Mouse (Mus musculus): ENCODE measurements around the gene Copz1. TPM values are rescaled to one million over a fixed set of nuclear protein-coding genes. Genes with fewer than 3 reads are reported as not detected.

The Copz1 gene
- polyA plus RNA-seq (2015; fragmentation: Nextera tagmentation; extraction: Ambion mirVana) = 130 and 176 TPM in 2 replicates

DNA sequence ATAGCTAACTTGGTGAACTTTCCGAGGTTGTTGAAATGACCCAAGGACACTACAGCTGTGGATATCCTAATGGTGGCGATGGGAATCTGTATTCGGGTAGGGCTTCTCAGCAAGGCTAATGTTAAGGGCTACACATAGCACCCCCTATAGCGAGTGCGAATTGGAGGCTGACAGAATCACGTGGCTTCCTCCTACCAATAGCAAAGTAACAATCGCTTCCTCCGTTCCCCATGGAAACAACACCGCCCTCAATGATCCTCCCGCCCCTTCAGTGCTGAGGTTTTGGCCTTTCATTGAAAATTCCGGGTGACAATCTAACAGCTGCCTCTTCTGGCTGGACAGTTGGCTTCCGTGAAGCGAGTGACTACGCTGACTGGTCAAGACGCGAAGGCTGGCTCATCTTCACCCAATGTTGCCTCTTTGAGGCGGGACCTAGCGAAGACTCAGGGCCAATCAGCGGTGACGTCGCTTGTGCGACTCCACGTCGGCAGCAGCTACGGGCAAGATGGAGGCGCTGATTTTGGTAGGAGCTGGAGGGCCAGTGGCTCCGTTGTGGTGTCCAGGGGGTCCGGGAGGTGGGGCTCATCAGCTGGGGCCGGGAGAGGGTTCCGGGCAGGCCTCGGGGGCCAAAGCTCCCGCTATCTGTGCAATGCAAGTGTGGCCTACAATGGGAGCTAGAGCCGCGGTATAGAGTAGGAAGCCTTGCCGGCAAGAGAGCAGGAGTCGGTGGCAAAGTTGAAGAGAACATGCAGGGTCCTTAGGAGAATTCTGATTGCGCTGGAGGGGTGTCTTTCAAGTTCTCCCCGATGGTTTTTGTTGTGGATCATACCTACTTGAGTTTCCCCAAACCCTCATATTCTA lies at the start of gene Copz1:
Copz1 (plus strand) TSS at position 296 of the 861 bp plus-strand sequence.

DNA sequence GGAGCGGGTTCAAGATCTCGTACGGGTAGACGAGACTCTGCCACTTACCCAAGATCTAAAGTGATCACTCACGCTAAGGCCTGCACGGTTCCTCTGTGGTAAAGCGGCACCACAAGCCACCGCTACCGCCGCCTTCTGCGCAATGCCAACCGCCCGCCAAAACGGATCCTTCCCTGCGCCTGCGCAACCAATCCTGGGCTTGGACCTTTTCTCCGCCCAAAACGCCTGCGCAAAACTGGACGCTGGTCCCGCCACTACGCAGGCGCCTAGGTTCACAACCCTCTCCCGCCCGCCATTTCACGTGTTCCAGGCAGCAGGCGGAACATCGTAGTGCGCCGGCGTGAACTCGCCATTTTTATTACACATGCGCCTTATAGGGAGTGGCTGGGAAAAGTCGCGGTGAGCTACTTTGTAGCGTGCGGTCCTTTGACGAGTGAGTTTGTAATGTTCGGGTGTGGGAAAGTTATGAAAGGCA lies 32.8 kb upstream of the Copz1 start, which contains the start of gene Cbx5:
Cbx5 (minus strand) TSS at position 132 of the 475 bp plus-strand sequence.

DNA sequence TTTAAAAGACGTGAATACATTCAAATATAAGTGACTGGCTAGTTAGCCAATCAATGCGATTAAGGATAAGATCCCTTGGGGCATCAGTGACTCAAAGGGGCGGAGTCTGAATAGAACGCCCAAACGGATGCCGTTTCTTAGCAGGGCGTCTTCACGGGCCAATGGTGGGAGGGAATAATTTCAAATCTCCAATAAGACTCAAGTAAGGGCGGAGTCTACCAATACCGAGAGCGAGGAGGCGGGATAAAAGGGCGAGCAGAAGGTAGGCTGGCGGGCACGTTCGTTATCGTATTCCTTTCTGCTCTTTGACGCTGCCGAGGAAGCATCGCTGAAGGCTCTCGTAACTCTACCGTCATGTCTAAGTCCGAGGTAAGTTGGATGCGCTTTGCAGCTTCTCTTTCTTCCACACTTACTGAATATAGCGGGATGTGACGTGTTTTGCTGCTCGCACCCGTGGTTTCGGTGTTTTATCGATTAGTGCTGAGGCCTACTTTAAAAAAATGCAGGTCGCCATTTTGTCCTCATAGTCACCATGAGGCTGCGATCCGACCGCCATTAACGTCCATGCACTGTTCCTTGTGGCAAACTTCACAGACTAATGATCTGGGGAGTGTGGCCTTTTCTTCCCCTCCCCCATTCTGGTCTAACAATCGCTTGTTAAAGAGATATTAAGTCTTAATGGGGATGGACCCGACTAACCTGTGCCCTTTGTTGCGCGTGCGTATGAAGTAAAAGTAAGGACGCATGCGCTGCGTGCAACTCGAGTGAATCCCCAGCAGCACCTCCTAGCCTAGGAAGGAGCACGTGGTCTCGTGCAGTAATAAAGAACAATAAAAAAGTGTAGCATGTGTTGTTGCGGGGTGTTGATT lies 32.1 kb upstream of the Copz1 start, which contains the start of gene Hnrnpa1:
Hnrnpa1 (plus strand) TSS at position 273 of the 869 bp plus-strand sequence.

DNA sequence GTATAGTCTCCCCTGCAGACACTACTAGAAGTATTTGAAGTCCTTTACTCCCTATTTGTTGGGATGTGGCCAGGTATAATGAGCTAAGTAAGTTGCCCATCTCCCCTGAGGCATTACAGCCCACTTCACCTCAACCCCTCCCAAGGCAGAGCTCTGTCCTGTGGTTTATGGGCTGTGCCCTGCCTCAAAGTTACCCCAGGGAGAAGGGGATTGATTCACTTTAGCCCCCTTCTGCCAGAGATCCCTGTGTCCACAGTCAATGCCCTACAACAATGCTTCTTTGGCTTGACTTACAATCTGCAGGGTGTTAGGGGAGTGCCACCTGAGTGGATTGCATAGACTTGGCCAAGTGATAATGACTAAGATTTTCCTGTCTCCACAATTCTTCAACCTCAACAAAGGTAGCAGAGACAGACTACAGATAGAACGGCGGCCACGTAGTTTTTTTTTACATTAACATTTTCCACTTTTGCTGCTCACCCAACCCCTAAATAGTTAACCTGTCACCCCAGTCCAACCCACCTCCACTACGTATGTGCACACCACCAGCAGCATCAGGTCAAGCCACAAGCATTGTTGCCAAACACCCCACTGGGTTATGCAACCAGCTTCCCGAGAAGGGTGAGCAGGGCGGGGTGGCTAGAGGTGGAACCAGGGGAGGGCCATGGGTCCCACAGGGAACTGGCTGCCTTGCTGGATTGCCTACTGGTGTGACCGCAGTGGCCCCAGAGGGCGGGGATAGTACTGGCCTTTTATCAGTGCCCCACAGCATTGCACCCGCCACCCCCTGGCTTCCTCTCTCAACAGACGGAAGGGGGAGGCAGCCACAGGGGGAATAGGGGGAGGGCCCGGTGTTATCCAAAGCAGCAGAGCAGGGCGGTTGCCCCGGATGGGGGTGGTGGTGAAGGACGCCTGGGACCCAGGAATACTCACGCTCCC lies 14.5 kb upstream of the Copz1 start, which contains the start of gene Nfe2:
Nfe2 (minus strand) TSS at position 614 of the 939 bp plus-strand sequence.

GRCm38 (mm10) chr15:103310365-103310910 lies 37.9 kb downstream of the Copz1 start, which contains the start of gene Gpr84:
Gene Gpr84, minus strand, starts transcription at chr15:103310612.

GRCm38 (mm10) chr15:103339961-103340337 lies 67.4 kb downstream of the Copz1 start, which contains the start of gene Zfp385a:
Gene Zfp385a, minus strand, starts transcription at chr15:103340093.

Small RNA genes lying within 50 kb of the gene (microRNA-seq; reads per million reads assigned to microRNA genes)
- gene Mir148b (ENCODE audit: borderline replicate concordance, insufficient number of aligned reads) = 168 reads per million, percentile 51 among the genes with 10 or more reads in this experiment

Other genes starting within 250 kb of the Copz1 start
- gene Smug1, start 105.6 kb upstream of the Copz1 start, polyA plus RNA-seq (2015; fragmentation: Nextera tagmentation; extraction: Ambion mirVana) = 8.1 and 8.4 TPM in 2 replicates
- 33.2 and 37.1 TPM in 2 replicates for gene Cbx5, start 32.9 kb upstream of the Copz1 start, polyA plus RNA-seq (2015; fragmentation: Nextera tagmentation; extraction: Ambion mirVana)
- gene Hnrnpa1, start 32.3 kb upstream of the Copz1 start, polyA plus RNA-seq (2015; fragmentation: Nextera tagmentation; extraction: Ambion mirVana) = 308 and 337 TPM in 2 replicates
- gene Nfe2, start 14.3 kb upstream of the Copz1 start, polyA plus RNA-seq (2015; fragmentation: Nextera tagmentation; extraction: Ambion mirVana) = 4.9 and 5.9 TPM in 2 replicates
- 0.23 TPM in 1 of 2 replicates, not detected in the other for gene Gpr84, start 37.9 kb downstream of the Copz1 start, polyA plus RNA-seq (2015; fragmentation: Nextera tagmentation; extraction: Ambion mirVana)
- gene Zfp385a, start 67.4 kb downstream of the Copz1 start, polyA plus RNA-seq (2015; fragmentation: Nextera tagmentation; extraction: Ambion mirVana) = 12.3 and 16.7 TPM in 2 replicates
- 15.5 and 23.6 TPM in 2 replicates for gene Itga5, start 94.0 kb downstream of the Copz1 start, polyA plus RNA-seq (2015; fragmentation: Nextera tagmentation; extraction: Ambion mirVana)
- gene Gtsf1, start 157.8 kb downstream of the Copz1 start, polyA plus RNA-seq (2015; fragmentation: Nextera tagmentation; extraction: Ambion mirVana) = 0.32 TPM in 1 of 2 replicates, not detected in the other
- gene Gtsf2, start 175.8 kb downstream of the Copz1 start, polyA plus RNA-seq (2015; fragmentation: Nextera tagmentation; extraction: Ambion mirVana) = not detected in 2 replicates
- 2.2 and 2.7 TPM in 2 replicates for gene Nckap1l, start 181.1 kb downstream of the Copz1 start, polyA plus RNA-seq (2015; fragmentation: Nextera tagmentation; extraction: Ambion mirVana)
- gene Pde1b, start 230.3 kb downstream of the Copz1 start, polyA plus RNA-seq (2015; fragmentation: Nextera tagmentation; extraction: Ambion mirVana) = 1.9 and 3.9 TPM in 2 replicates

All from adrenal gland, postnatal 0 days (tissue).